Mouse (Mus musculus): ENCODE results near the gene Dock11. TPM values are rescaled to one million over a fixed set of nuclear protein-coding genes. Genes with fewer than 3 reads are reported as not detected.
A peak's percentile ranks its signal among the peaks of the same experiment; 100 is the strongest.

Gene Dock11
- total RNA-seq (2021), result 10 to 100 TPM; 17.4 to 20.5 TPM

- intact Hi-C loops (cut with DNase I), result no loop called here
- peak; percentile 72 for DNase-seq
Measured at GRCm38 (mm10) chrX:35888087-35888895, at the start of gene Dock11. TSS of gene Dock11 (plus strand) at chrX:35888832.

GRCm38 (mm10) chrX:35879703-35880102 is 8.9 kb upstream of the Dock11 start:
- peak; percentile 16 for DNase-seq
- intact Hi-C loops (cut with DNase I), result loop anchor here (5.0 kb wide), 1 partner anchor 118 kb away; no protein-coding TSS in a partner anchor

- intact Hi-C loops (cut with DNase I), result no loop called here
- DNase-seq, result peak; percentile 37
Measured at GRCm38 (mm10) chrX:35888945-35889799, 540 bp downstream of the Dock11 start.

- peak; percentile 39 for DNase-seq
- intact Hi-C loops (cut with DNase I), result no loop called here
Measured at GRCm38 (mm10) chrX:35889800-35890106, 1.1 kb downstream of the Dock11 start.

GRCm38 (mm10) chrX:35891534-35892125 is 3.0 kb downstream of the Dock11 start:
- intact Hi-C loops (cut with DNase I), result no loop called here
- no peak for DNase-seq

GRCm38 (mm10) chrX:35892377-35892776 is 3.7 kb downstream of the Dock11 start:
- intact Hi-C loops (cut with DNase I), result no loop called here
- no peak for DNase-seq

GRCm38 (mm10) chrX:35897648-35898500 is 9.2 kb downstream of the Dock11 start:
- no peak for DNase-seq

GRCm38 (mm10) chrX:35898501-35898766 is 9.8 kb downstream of the Dock11 start:
- DNase-seq, result no peak
- intact Hi-C loops (cut with DNase I), result no loop called here

More at GRCm38 (mm10) chrX:35897648-35898500, 9.2 kb downstream of the Dock11 start:
- intact Hi-C loops (cut with DNase I), result no loop called here

GRCm38 (mm10) chrX:35904352-35904751 is 15.7 kb downstream of the Dock11 start:
- no peak for DNase-seq
- intact Hi-C loops (cut with DNase I), result no loop called here

GRCm38 (mm10) chrX:35906696-35907330 is 18.2 kb downstream of the Dock11 start:
- no peak for DNase-seq
- intact Hi-C loops (cut with DNase I), result no loop called here

- intact Hi-C loops (cut with DNase I), result no loop called here
- DNase-seq, result no peak
Measured at GRCm38 (mm10) chrX:35919558-35919957, 30.9 kb downstream of the Dock11 start.

- no peak for DNase-seq
- intact Hi-C loops (cut with DNase I), result no loop called here
Measured at GRCm38 (mm10) chrX:35920096-35920607, 31.5 kb downstream of the Dock11 start.

- DNase-seq, result no peak
Measured at GRCm38 (mm10) chrX:35921922-35922321, 33.3 kb downstream of the Dock11 start.

GRCm38 (mm10) chrX:35924705-35925264 is 36.2 kb downstream of the Dock11 start:
- intact Hi-C loops (cut with DNase I), result no loop called here
- DNase-seq, result peak; percentile 33

More at GRCm38 (mm10) chrX:35921922-35922321, 33.3 kb downstream of the Dock11 start:
- intact Hi-C loops (cut with DNase I), result no loop called here

- intact Hi-C loops (cut with DNase I), result no loop called here
- DNase-seq, result no peak
Measured at GRCm38 (mm10) chrX:35930094-35930933, 41.7 kb downstream of the Dock11 start.

GRCm38 (mm10) chrX:35930934-35931406 is 42.3 kb downstream of the Dock11 start:
- intact Hi-C loops (cut with DNase I), result no loop called here
- no peak for DNase-seq

GRCm38 (mm10) chrX:35931945-35932344 is 43.3 kb downstream of the Dock11 start:
- no peak for DNase-seq
- intact Hi-C loops (cut with DNase I), result no loop called here

GRCm38 (mm10) chrX:35932952-35933351 is 44.3 kb downstream of the Dock11 start:
- intact Hi-C loops (cut with DNase I), result no loop called here
- peak; percentile 4 for DNase-seq

GRCm38 (mm10) chrX:35938112-35938511 is 49.5 kb downstream of the Dock11 start:
- intact Hi-C loops (cut with DNase I), result no loop called here
- no peak for DNase-seq

Data from left cerebral cortex, postnatal 4 days (tissue).